In genomic region chr4:99660073-99660611, GRCm38 (mm10) we compare ENCODE assay signal across 9 mouse cellular contexts. TPM values are rescaled to one million over a fixed set of nuclear protein-coding genes. Genes with fewer than 3 reads are reported as not detected.
DNase-seq lines count a peak whose midpoint lies in the region; ATAC-seq and TF ChIP-seq lines count a peak whose summit lies in the region.
"Had no signal": no experiment of that assay in that cellular context is flagged by ENCODE, and none has a peak within 500 bp of the region (broad histone marks: within the 10 kb centered on the region; RNA-seq: fewer than 3 reads in every experiment).

No protein-coding gene starts in this region.

- peak; percentile 33 for DNase-seq in kidney, adult 9 months
- DNase-seq in kidney, postnatal 14 days, result no peak
- DNase-seq in embryo, embryonic 10 days (ENCODE audit: low spot score), result peak; percentile 62
- peak; percentile 34 for DNase-seq in heart, postnatal 0 days (ENCODE audit: low spot score)
- no peak for DNase-seq in ovary, postnatal 10 days (ENCODE audit: low spot score)
- no peak for DNase-seq in thymus, adult 18-20 months

- peak overlapping the region; percentile 23 for H3K4me3 ChIP-seq in heart, postnatal 0 days (ENCODE audit: low read depth, low read length)
- H3K4me3 ChIP-seq in neural tube, embryonic 12.5 days, result peak overlapping the region; percentile 25; the same call in 1 of the 2 replicates

- H3K4me2 ChIP-seq in heart, postnatal 0 days (ENCODE audit: low read depth, low read length), result no peak overlapping the region
- H3K4me2 ChIP-seq in neural tube, embryonic 12.5 days (replicated peaks), result peak overlapping the region; percentile 43

- H3K36me3 ChIP-seq in heart, postnatal 0 days (replicated peaks; ENCODE audit: control insufficient read depth, insufficient read depth, low read length), result no peaks in the 10 kb centered on the region
- no peaks in the 10 kb centered on the region for H3K36me3 ChIP-seq in neural tube, embryonic 12.5 days

- ATAC-seq in heart, postnatal 0 days (ENCODE audit: insufficient read depth, low read depth), result no peak
- no peak for ATAC-seq in neural tube, embryonic 12.5 days (ENCODE audit: low FRiP score, low read depth)
- no peak for ATAC-seq in erythroblast, adult 5-6 weeks (replicated peaks; ENCODE audit: low FRiP score, poor library complexity, severe bottlenecking)

- 2% methylated on average over 20 of the region's 20 CpGs for WGBS in heart, postnatal 0 days
- under 1% methylated on average over 20 of the region's 20 CpGs for WGBS in neural tube, embryonic 12.5 days

- TF ChIP-seq EP300 in heart, postnatal 0 days (IDR thresholded peaks at IDR 0.05; ENCODE audit: low read depth), result no peak

- no peaks in the 10 kb centered on the region for H3K9me3 ChIP-seq in heart, postnatal 0 days (replicated peaks; ENCODE audit: control insufficient read depth, low read length)
- H3K9me3 ChIP-seq in neural tube, embryonic 12.5 days, result no peaks in the 10 kb centered on the region

- H3K27me3 ChIP-seq in heart, postnatal 0 days (ENCODE audit: control insufficient read depth, insufficient read depth, low read length), result peaks cover 97% of the 10 kb centered on the region
- H3K27me3 ChIP-seq in neural tube, embryonic 12.5 days (replicated peaks), result peaks cover 79% of the 10 kb centered on the region
- H3K27me3 ChIP-seq: Patski had no signal

- peaks cover 4% of the 10 kb centered on the region; the same call in 1 of the 2 replicates for H3K4me1 ChIP-seq in heart, postnatal 0 days (ENCODE audit: control insufficient read depth, insufficient read depth)
- H3K4me1 ChIP-seq in neural tube, embryonic 12.5 days, result peaks cover 12% of the 10 kb centered on the region; the same call in 1 of the 2 replicates

- no peak overlapping the region for H3K9ac ChIP-seq in heart, postnatal 0 days (replicated peaks; ENCODE audit: low read depth, low read length)
- H3K9ac ChIP-seq in neural tube, embryonic 12.5 days, result peak overlapping the region; percentile 38; the same call in 1 of the 2 replicates

- no peak for TF ChIP-seq CTCF in heart, postnatal 0 days (IDR thresholded peaks at IDR 0.05; ENCODE audit: low read depth)

- no peak overlapping the region for H3K27ac ChIP-seq in heart, postnatal 0 days (ENCODE audit: low read depth)
- H3K27ac ChIP-seq in neural tube, embryonic 12.5 days, result peak overlapping the region; percentile 15; the same call in 1 of the 2 replicates

RNA-seq across cellular contexts. Expression of gene Foxd3, which starts 4.0 kb away (rescaled TPM):
- 0.46 and 0.65 TPM in 2 replicates for total RNA-seq in heart, postnatal 0 days (2014; rRNA removed; ENCODE audit: low replicate concordance)
- polyA plus RNA-seq in heart, postnatal 0 days (2015; fragmentation: Nextera tagmentation; extraction: Ambion mirVana), result not detected in 2 replicates
- polyA plus RNA-seq in neural tube, embryonic 12.5 days (2016; fragmentation: Nextera tagmentation; extraction: Ambion mirVana), result 8.9 and 9.3 TPM in 2 replicates
- total RNA-seq in erythroblast, adult 5-6 weeks (2015; ENCODE audit: low replicate concordance), result not detected in 2 replicates
- total RNA-seq in erythroblast, adult 5-6 weeks (2017; ENCODE audit: low replicate concordance), result not detected in 2 replicates
- polyA plus RNA-seq: Patski had no signal

RNA-seq across cellular contexts. Expression of gene Alg6, which starts 55.3 kb away (rescaled TPM):
- total RNA-seq in heart, postnatal 0 days (2014; rRNA removed; ENCODE audit: low replicate concordance), result 12.4 and 54.3 TPM in 2 replicates
- polyA plus RNA-seq in heart, postnatal 0 days (2015; fragmentation: Nextera tagmentation; extraction: Ambion mirVana), result 6.3 and 6.5 TPM in 2 replicates
- polyA plus RNA-seq in neural tube, embryonic 12.5 days (2016; fragmentation: Nextera tagmentation; extraction: Ambion mirVana), result 13.4 and 13.7 TPM in 2 replicates
- total RNA-seq in erythroblast, adult 5-6 weeks (2015; ENCODE audit: low replicate concordance), result 7.1 and 25.0 TPM in 2 replicates
- 3.9 and 6.6 TPM in 2 replicates for total RNA-seq in erythroblast, adult 5-6 weeks (2017; ENCODE audit: low replicate concordance)

Comparison
In these comparisons a context has a peak if more than half of its experiments do, and no peak if none do; other contexts are left out.
1. DNase-seq: peak in kidney, adult 9 months (single experiment), embryo, embryonic 10 days (single experiment) and heart, postnatal 0 days (single experiment); none in kidney, postnatal 14 days (single experiment), ovary, postnatal 10 days (single experiment) and thymus, adult 18-20 months (0 of 2).